8 mouse cellular contexts compared by ENCODE assay signal in genomic region chr9:75435918-75436317, GRCm38 (mm10). TPM values are rescaled to one million over a fixed set of nuclear protein-coding genes. Genes with fewer than 3 reads are reported as not detected.
A peak's percentile ranks its signal among the peaks of the same experiment; 100 is the strongest.
DNase-seq lines count a peak whose midpoint lies in the region; ATAC-seq and TF ChIP-seq lines count a peak whose summit lies in the region.

No protein-coding gene starts in this region.

- peaks cover 77% of the 10 kb centered on the region for H3K4me1 ChIP-seq in E14TG2a.4 (replicated peaks; ENCODE audit: low read depth, low read length)
- H3K4me1 ChIP-seq in bone marrow, adult 2 months (ENCODE audit: control insufficient read depth, insufficient read depth, low read length), result peaks cover 2% of the 10 kb centered on the region
- peaks cover 15% of the 10 kb centered on the region for H3K4me1 ChIP-seq in forebrain, embryonic 12.5 days
- H3K4me1 ChIP-seq in heart, embryonic 16.5 days (ENCODE audit: control insufficient read depth, insufficient read depth, low read length), result peaks cover 9% of the 10 kb centered on the region

- no peaks in the 10 kb centered on the region for H3K9me3 ChIP-seq in E14TG2a.4 (ENCODE audit: low read length)
- H3K9me3 ChIP-seq in forebrain, embryonic 12.5 days, result no peaks in the 10 kb centered on the region
- no peaks in the 10 kb centered on the region for H3K9me3 ChIP-seq in heart, embryonic 16.5 days (replicated peaks; ENCODE audit: control insufficient read depth, low read length)

- H3K27ac ChIP-seq in bone marrow, adult 2 months (ENCODE audit: control insufficient read depth, insufficient read depth, low read depth, low read length, poor library complexity), result no peak overlapping the region
- H3K27ac ChIP-seq in forebrain, embryonic 12.5 days, result no peak overlapping the region; the same call in 1 of the 2 replicates
- no peak overlapping the region for H3K27ac ChIP-seq in heart, embryonic 16.5 days (ENCODE audit: low read length)

- no peak for TF ChIP-seq CTCF in E14TG2a.4 (conservative IDR thresholded peaks at IDR 0.05; ENCODE audit: low read length)
- TF ChIP-seq CTCF in bone marrow, adult 2 months (IDR thresholded peaks at IDR 0.05; ENCODE audit: control insufficient read depth, insufficient read depth, low read length), result no peak

- DNase-seq in kidney, postnatal 36 days, result peak; percentile 88 to 91
- peak; percentile 90 to 94 for DNase-seq in lung, adult 18-20 months
- DNase-seq in thymus, adult 18-20 months, result peak; percentile 48 to 59

- WGBS in bone marrow, adult 2 months, result 2% methylated on average over 12 of the region's 12 CpGs
- 2% methylated on average over 12 of the region's 12 CpGs for WGBS in forebrain, embryonic 12.5 days
- WGBS in heart, embryonic 16.5 days, result 3% methylated on average over 12 of the region's 12 CpGs

- no peak overlapping the region for H3K9ac ChIP-seq in forebrain, embryonic 12.5 days
- H3K9ac ChIP-seq in heart, embryonic 16.5 days (ENCODE audit: low read length), result no peak overlapping the region

- no peaks in the 10 kb centered on the region for H3K27me3 ChIP-seq in E14TG2a.4 (ENCODE audit: insufficient read depth, low read length)
- H3K27me3 ChIP-seq in forebrain, embryonic 12.5 days, result no peaks in the 10 kb centered on the region
- no peaks in the 10 kb centered on the region for H3K27me3 ChIP-seq in heart, embryonic 16.5 days (ENCODE audit: control insufficient read depth, insufficient read depth, low read length)

- no peaks in the 10 kb centered on the region for H3K36me3 ChIP-seq in E14TG2a.4 (ENCODE audit: insufficient read depth, low read length)
- no peaks in the 10 kb centered on the region for H3K36me3 ChIP-seq in forebrain, embryonic 12.5 days (replicated peaks)
- H3K36me3 ChIP-seq in heart, embryonic 16.5 days (ENCODE audit: control insufficient read depth, insufficient read depth), result no peaks in the 10 kb centered on the region

- H3K4me2 ChIP-seq in forebrain, embryonic 12.5 days, result peak overlapping the region; percentile 23; the same call in 1 of the 2 replicates
- peak overlapping the region; percentile 46 for H3K4me2 ChIP-seq in heart, embryonic 16.5 days (ENCODE audit: low read depth, low read length)

- no peak for TF ChIP-seq POLR2A in bone marrow, adult 2 months (IDR thresholded peaks at IDR 0.05; ENCODE audit: borderline replicate concordance, control insufficient read depth, low read depth, low read length)

- H3K4me3 ChIP-seq in E14TG2a.4 (replicated peaks; ENCODE audit: low read length), result peak overlapping the region; percentile 37
- H3K4me3 ChIP-seq in bone marrow, adult 2 months (replicated peaks; ENCODE audit: control insufficient read depth, low read depth, low read length), result peak overlapping the region; percentile 0
- H3K4me3 ChIP-seq in forebrain, embryonic 12.5 days (replicated peaks), result no peak overlapping the region
- H3K4me3 ChIP-seq in heart, embryonic 16.5 days (ENCODE audit: low read length), result no peak overlapping the region; the same call in 1 of the 2 replicates

- ATAC-seq in forebrain, embryonic 12.5 days (ENCODE audit: low FRiP score), result peak; percentile 73; the same call in 1 of the 2 replicates
- peak; percentile 69 for ATAC-seq in heart, embryonic 16.5 days (replicated peaks; ENCODE audit: extremely low read depth, insufficient read depth, low FRiP score)
- peak; percentile 47 for ATAC-seq in neutrophil, adult 5-6 weeks (ENCODE audit: extremely low read depth, insufficient number of reproducible peaks, low FRiP score, poor library complexity, severe bottlenecking)

RNA-seq across cellular contexts. Expression of gene Leo1, which starts 5.4 kb away (rescaled TPM):
- 14.4 and 22.5 TPM in 2 replicates for polyA plus RNA-seq in bone marrow, adult 2 months (2011; ENCODE audit: insufficient read depth, insufficient read length, low replicate concordance, missing spikeins)
- 55.1 and 57.1 TPM in 2 replicates for polyA plus RNA-seq in forebrain, embryonic 12.5 days (2016; fragmentation: Nextera tagmentation; extraction: Ambion mirVana)
- 28.1 and 32.0 TPM in 2 replicates for polyA plus RNA-seq in heart, embryonic 16.5 days (2015; fragmentation: Nextera tagmentation; extraction: Ambion mirVana)
- 21.4 and 22.9 TPM in 2 replicates for total RNA-seq in neutrophil, adult 5-6 weeks (2017)

RNA-seq across cellular contexts. Expression of gene Mapk6, which starts 26.1 kb away (rescaled TPM):
- 16.0 and 36.8 TPM in 2 replicates for polyA plus RNA-seq in bone marrow, adult 2 months (2011; ENCODE audit: insufficient read depth, insufficient read length, low replicate concordance, missing spikeins)
- 167 and 177 TPM in 2 replicates for polyA plus RNA-seq in forebrain, embryonic 12.5 days (2016; fragmentation: Nextera tagmentation; extraction: Ambion mirVana)
- polyA plus RNA-seq in heart, embryonic 16.5 days (2015; fragmentation: Nextera tagmentation; extraction: Ambion mirVana), result 35.8 and 41.6 TPM in 2 replicates
- total RNA-seq in neutrophil, adult 5-6 weeks (2017), result 33.3 and 36.3 TPM in 2 replicates

Comparison
In these comparisons a context has a peak if more than half of its experiments do, and no peak if none do; other contexts are left out.
1. H3K4me3 ChIP-seq: peak in E14TG2a.4 (single experiment) and bone marrow, adult 2 months (single experiment); none in forebrain, embryonic 12.5 days (single experiment) and heart, embryonic 16.5 days (single experiment).
2. Peak in every context shown above with its lines, with median percentiles within 50 percentile points of each other: ATAC-seq and DNase-seq.